Mouse (Mus musculus) limb, embryonic 12.5 days (tissue): ENCODE results near the gene Olfr1510. TPM values are rescaled to one million over a fixed set of nuclear protein-coding genes. Genes with fewer than 3 reads are reported as not detected.
"Not testable (repeated sequence)": the region's sequence is repeated elsewhere in the genome, so short reads cannot be mapped to it uniquely, and the experiment has no call there.

ENCODE experiments used
- ATAC-seq: fragments of 200-750 bp; cut with Nextera tagmentation; 2 replicates; pipeline ENCODE4 v1.8.0; 2017; ENCODE audit warnings: low read depth, moderate TSS enrichment; ENCODE audit not compliant: insufficient number of reproducible peaks, insufficient read depth, low FRiP score, low TSS enrichment
- H3K27ac ChIP-seq: fragments of 300-500 bp; sonication (generic); 2 replicates; pipeline ENCODE4 v1.5.1; 2016; ENCODE audit warnings: mild to moderate bottlenecking, moderate library complexity
- H3K27me3 ChIP-seq: fragments of 300-500 bp; sonication (generic); 2 replicates; pipeline ENCODE4 v1.6.1; 2016; ENCODE audit warnings: mild to moderate bottlenecking, moderate library complexity
- H3K36me3 ChIP-seq: fragments of 300-500 bp; sonication (generic); 2 replicates; pipeline ENCODE4 v1.6.1; 2016; ENCODE audit warnings: mild to moderate bottlenecking, moderate library complexity
- H3K4me1 ChIP-seq: fragments of 300-500 bp; sonication (generic); replicated peaks from 2 replicates; pipeline ENCODE4 v1.6.1; 2016
- H3K4me2 ChIP-seq: fragments of 300-500 bp; sonication (generic); 2 replicates; pipeline ENCODE4 v1.6.1; 2016; ENCODE audit warnings: mild to moderate bottlenecking, moderate library complexity
- H3K4me3 ChIP-seq: fragments of 300-500 bp; sonication (generic); replicated peaks from 2 replicates; pipeline ENCODE4 v1.5.1; 2016; ENCODE audit warnings: mild to moderate bottlenecking
- H3K9ac ChIP-seq: fragments of 300-500 bp; sonication (generic); replicated peaks from 2 replicates; pipeline ENCODE4 v1.6.1; 2016; ENCODE audit warnings: mild to moderate bottlenecking, moderate library complexity
- H3K9me3 ChIP-seq: fragments of 300-500 bp; sonication (generic); 2 replicates; pipeline ENCODE4 v1.6.1; 2016; ENCODE audit warnings: mild to moderate bottlenecking, moderate library complexity
- WGBS: fragments of 180-500 bp; shearing (Covaris S2); methylation state at CpG from one replicate; pipeline ENCODE4 v1.1.7; 2016; 5-methylcytosine and 5-hydroxymethylcytosine counted together
- polyA plus RNA-seq: library from polyadenylated mRNA; unstranded; fragments of >200 nt; fragmentation: Nextera tagmentation; extraction: Ambion mirVana; gene quantifications from 2 replicates; pipeline ENCODE4 v1.2.1, GENCODE M21; 2016

The Olfr1510 gene
- not detected in 2 replicates for polyA plus RNA-seq

DNA sequence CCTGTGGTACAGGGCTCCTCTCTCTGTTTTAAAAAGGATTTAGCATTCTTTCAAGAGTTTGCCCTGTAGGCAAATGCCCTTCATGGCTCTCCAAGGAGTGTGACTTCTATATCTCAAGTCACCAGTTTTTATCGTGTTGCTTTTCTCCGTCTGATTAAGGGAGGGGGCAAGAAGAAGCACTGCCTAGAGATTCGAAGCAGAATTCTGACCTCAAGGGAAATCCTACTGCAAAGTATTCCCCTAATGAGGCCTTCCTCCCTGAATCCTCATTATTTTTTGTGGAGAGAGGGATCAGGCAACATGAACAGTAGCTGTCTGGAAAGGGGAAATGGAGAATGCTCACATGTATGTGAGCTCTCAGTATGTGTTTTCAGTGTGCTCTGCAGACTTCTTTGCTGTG lies at the start of gene Olfr1510:
Gene Olfr1510, minus strand, starts transcription at position 101 of the 400 bp plus-strand sequence.
- 87% methylated on average over 3 of the region's 3 CpGs for WGBS

GRCm38 (mm10) chr14:52461928-52462327 lies 47.8 kb upstream of the Olfr1510 start:
- Histone ChIP-seq H3K4me3 (no peak overlapping the region), H3K4me1 (no peaks in the 10 kb centered on the region), H3K36me3 (no peaks in the 10 kb centered on the region), H3K9me3 (no peaks in the 10 kb centered on the region), H3K9ac (no peak overlapping the region), H3K27ac (no peak overlapping the region), H3K27me3 (no peaks in the 10 kb centered on the region), H3K4me2 (no peak overlapping the region)
- no peak for ATAC-seq

More for the DNA sequence above, at the start of gene Olfr1510:
- no peak for ATAC-seq
- no peaks in the 10 kb centered on the region for H3K9me3 ChIP-seq
- no peaks in the 10 kb centered on the region for H3K36me3 ChIP-seq
- no peaks in the 10 kb centered on the region for H3K27me3 ChIP-seq
- H3K27ac ChIP-seq = no peak within 1 kb of the TSS
- H3K4me1 ChIP-seq = no peaks in the 10 kb centered on the region
- H3K4me3 ChIP-seq = no peak within 1 kb of the TSS
- H3K9ac ChIP-seq = no peak within 1 kb of the TSS
- no peak within 1 kb of the TSS for H3K4me2 ChIP-seq

GRCm38 (mm10) chr14:52451138-52451537 lies 37.0 kb upstream of the Olfr1510 start:
- H3K27ac ChIP-seq = no peak overlapping the region
- no peaks in the 10 kb centered on the region for H3K27me3 ChIP-seq
- no peaks in the 10 kb centered on the region for H3K9me3 ChIP-seq
- H3K36me3 ChIP-seq = no peaks in the 10 kb centered on the region
- H3K4me2 ChIP-seq = no peak overlapping the region
- H3K9ac ChIP-seq = no peak overlapping the region
- H3K4me1 ChIP-seq = no peaks in the 10 kb centered on the region
- 83% methylated on average over 8 of the region's 8 CpGs for WGBS
- ATAC-seq = no peak
- H3K4me3 ChIP-seq = no peak overlapping the region

- Histone ChIP-seq H3K36me3 (no peaks in the 10 kb centered on the region), H3K4me2 (no peak within 1 kb of the TSS), H3K27me3 (no peaks in the 10 kb centered on the region), H3K4me1 (no peaks in the 10 kb centered on the region), H3K27ac (no peak within 1 kb of the TSS), H3K4me3 (no peak within 1 kb of the TSS), H3K9me3 (no peaks in the 10 kb centered on the region), H3K9ac (no peak within 1 kb of the TSS)
- no peak for ATAC-seq
Observed at GRCm38 (mm10) chr14:52442690-52443089, 28.5 kb upstream of the Olfr1510 start, which contains the start of gene Olfr1509. TSS of gene Olfr1509 (plus strand) at chr14:52442990.

DNA sequence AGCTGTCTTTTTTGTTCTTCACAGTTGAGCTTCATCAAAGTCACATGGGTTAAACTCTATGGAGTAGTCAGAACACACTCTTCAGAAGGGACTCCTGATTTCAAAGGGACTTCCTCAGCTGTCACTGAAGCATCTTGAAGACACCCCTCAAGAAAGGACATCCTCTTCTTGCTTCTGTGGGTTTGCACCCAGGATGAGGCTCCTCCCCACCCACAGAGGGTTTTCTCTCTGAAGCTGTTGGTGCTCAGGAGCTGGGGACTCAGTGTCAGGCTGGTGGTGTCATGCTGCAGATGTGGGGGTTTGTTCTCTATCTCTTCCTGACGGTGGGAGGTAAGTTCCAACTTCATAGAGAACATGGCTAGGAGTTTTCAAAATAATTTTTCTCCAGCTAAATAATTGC lies 13.5 kb upstream of the Olfr1510 start:
- no peak overlapping the region for H3K4me2 ChIP-seq
- no peaks in the 10 kb centered on the region for H3K9me3 ChIP-seq
- WGBS = 92% methylated on average over 1 of the region's 1 CpGs
- no peaks in the 10 kb centered on the region for H3K27me3 ChIP-seq
- no peaks in the 10 kb centered on the region for H3K36me3 ChIP-seq
- no peak for ATAC-seq
- no peaks in the 10 kb centered on the region for H3K4me1 ChIP-seq
- no peak overlapping the region for H3K4me3 ChIP-seq
- H3K27ac ChIP-seq = no peak overlapping the region
- no peak overlapping the region for H3K9ac ChIP-seq

GRCm38 (mm10) chr14:52410142-52410919 lies 3.8 kb downstream of the Olfr1510 start:
- H3K27me3 ChIP-seq, ATAC-seq, H3K9me3 ChIP-seq, H3K4me2 ChIP-seq, H3K4me1 ChIP-seq, H3K36me3 ChIP-seq, H3K27ac ChIP-seq, H3K4me3 ChIP-seq, H3K9ac ChIP-seq: not testable (repeated sequence)
- WGBS = 92% methylated on average over 8 of the region's 10 CpGs

DNA sequence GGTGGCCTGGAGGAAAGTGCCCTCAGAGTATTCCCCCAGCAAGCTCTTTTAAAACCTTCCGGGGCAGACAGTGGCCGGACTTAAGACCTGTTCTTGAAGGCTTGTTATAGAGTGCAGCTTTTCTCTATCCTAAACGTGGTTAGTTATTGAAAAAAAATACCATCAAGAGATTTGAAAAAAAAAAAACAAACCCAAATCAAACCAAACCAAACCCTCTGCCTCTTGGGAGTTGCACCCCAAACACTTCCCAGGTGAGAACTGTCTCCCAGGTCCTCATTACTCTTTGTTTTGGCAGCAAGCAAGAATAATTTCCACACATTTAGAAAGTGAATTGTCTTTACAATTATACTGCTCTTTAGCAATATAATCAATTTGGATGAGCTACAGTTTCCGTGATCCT lies 16.9 kb downstream of the Olfr1510 start, which contains the start of gene Olfr1511:
Gene Olfr1511, minus strand, starts transcription at position 101 of the 400 bp plus-strand sequence.
- Histone ChIP-seq H3K4me2 (no peak within 1 kb of the TSS), H3K4me3 (no peak within 1 kb of the TSS), H3K36me3 (no peaks in the 10 kb centered on the region), H3K27ac (no peak within 1 kb of the TSS), H3K27me3 (no peaks in the 10 kb centered on the region), H3K4me1 (no peaks in the 10 kb centered on the region), H3K9me3 (no peaks in the 10 kb centered on the region), H3K9ac (no peak within 1 kb of the TSS)
- no peak for ATAC-seq
- 75% methylated on average over 4 of the region's 4 CpGs for WGBS

GRCm38 (mm10) chr14:52390084-52390848 lies 23.9 kb downstream of the Olfr1510 start:
- ATAC-seq, H3K9ac ChIP-seq, H3K4me2 ChIP-seq, H3K36me3 ChIP-seq, H3K4me1 ChIP-seq, H3K27ac ChIP-seq, H3K4me3 ChIP-seq, H3K9me3 ChIP-seq, H3K27me3 ChIP-seq: not testable (repeated sequence)
- WGBS = 93% methylated on average over 9 of the region's 9 CpGs

DNA sequence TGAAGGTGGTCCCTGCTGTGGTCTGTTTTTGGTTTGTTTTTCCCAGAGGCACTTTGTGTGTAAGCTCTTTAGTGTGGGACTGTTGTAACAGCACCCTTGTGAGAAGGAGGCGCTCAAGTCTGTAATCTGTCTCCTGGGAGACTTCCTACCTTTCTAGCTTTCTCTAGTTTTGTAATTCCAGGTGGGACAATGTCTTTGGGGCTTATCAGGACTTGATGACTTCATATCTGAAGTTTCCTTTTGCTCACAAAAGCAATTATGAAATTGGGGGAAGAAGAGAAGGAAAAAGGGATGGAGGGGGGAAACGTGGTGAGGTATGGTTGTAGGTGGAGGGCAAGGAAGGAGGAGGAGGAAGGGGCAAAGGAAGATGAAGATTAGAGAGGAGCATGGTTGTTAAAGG lies 35.1 kb downstream of the Olfr1510 start, which contains the start of gene Olfr1512:
Gene Olfr1512, minus strand, starts transcription at position 101 of the 400 bp plus-strand sequence.
- H3K9ac ChIP-seq = no peak within 1 kb of the TSS
- WGBS = 79% methylated on average over 2 of the region's 2 CpGs
- no peak within 1 kb of the TSS for H3K4me2 ChIP-seq
- no peaks in the 10 kb centered on the region for H3K27me3 ChIP-seq
- H3K36me3 ChIP-seq = no peaks in the 10 kb centered on the region
- no peak within 1 kb of the TSS for H3K27ac ChIP-seq
- H3K9me3 ChIP-seq = no peaks in the 10 kb centered on the region
- no peaks in the 10 kb centered on the region for H3K4me1 ChIP-seq
- no peak for ATAC-seq
- no peak within 1 kb of the TSS for H3K4me3 ChIP-seq

GRCm38 (mm10) chr14:52368741-52369140 lies 45.4 kb downstream of the Olfr1510 start:
- Histone ChIP-seq H3K4me2 (no peak overlapping the region), H3K4me3 (no peak overlapping the region), H3K4me1 (no peaks in the 10 kb centered on the region), H3K27me3 (no peaks in the 10 kb centered on the region), H3K27ac (no peak overlapping the region), H3K9ac (no peak overlapping the region), H3K36me3 (no peaks in the 10 kb centered on the region), H3K9me3 (no peaks in the 10 kb centered on the region)
- no peak for ATAC-seq
- 94% methylated on average over 3 of the region's 3 CpGs for WGBS
